Mouse (Mus musculus) kidney, adult 2 months (tissue): ENCODE measurements at regions not wholly inside any gene's neighbourhood (a gene's known extent, or its start where the extent isn't known, plus 50 kb on each side); places are given as distances from the start of the nearest gene placed in this dataset.

Experiments used
- DNase-seq: peaks from one replicate; pipeline ENCODE4 v3.0.0; 2021
- H3K27ac ChIP-seq: fragments of 200-500 bp; 2 replicates; pipeline ENCODE4 v1.5.1; 2012; ENCODE audit warnings: low read depth, low read length, control low read depth, inconsistent platforms; ENCODE audit not compliant: insufficient read depth
- H3K27me3 ChIP-seq: fragments of 200-500 bp; replicated peaks from 2 replicates; pipeline ENCODE4 v1.6.1; 2012; ENCODE audit warnings: mild to moderate bottlenecking, moderate library complexity, low read length, inconsistent platforms; ENCODE audit not compliant: control insufficient read depth, insufficient read depth
- H3K36me3 ChIP-seq: fragments of 200-500 bp; 2 replicates; pipeline ENCODE4 v1.6.1; 2012; ENCODE audit warnings: mild to moderate bottlenecking, moderate library complexity, low read length, inconsistent platforms; ENCODE audit not compliant: control insufficient read depth, insufficient read depth
- H3K4me1 ChIP-seq: fragments of 200-500 bp; 2 replicates; pipeline ENCODE4 v1.6.1; 2011; ENCODE audit warnings: low read length; ENCODE audit not compliant: control insufficient read depth, insufficient read depth
- H3K4me3 ChIP-seq: fragments of 200-500 bp; 2 replicates; pipeline ENCODE4 v1.5.1; 2011; ENCODE audit warnings: mild to moderate bottlenecking, low read depth, low read length, control low read depth; ENCODE audit not compliant: insufficient read depth
- CTCF ChIP-seq: fragments of 200-500 bp; conservative IDR thresholded peaks from 2 replicates; pipeline ENCODE4 v1.5.1; 2011; ENCODE audit warnings: low read depth, mild to moderate bottlenecking, control low read depth, low read length, moderate library complexity, mixed read lengths; ENCODE audit not compliant: insufficient read depth, insufficient read length
- POLR2A ChIP-seq: fragments of 200-500 bp; IDR thresholded peaks from one replicate; pipeline ENCODE4 v1.6.1; 2011; ENCODE audit warnings: low read depth, low read length, control low read depth
- WGBS: fragments of 180-500 bp; shearing (Covaris S2); methylation state at CpG from one replicate; pipeline ENCODE4 v1.1.7; 2018; 5-methylcytosine and 5-hydroxymethylcytosine counted together

DNA sequence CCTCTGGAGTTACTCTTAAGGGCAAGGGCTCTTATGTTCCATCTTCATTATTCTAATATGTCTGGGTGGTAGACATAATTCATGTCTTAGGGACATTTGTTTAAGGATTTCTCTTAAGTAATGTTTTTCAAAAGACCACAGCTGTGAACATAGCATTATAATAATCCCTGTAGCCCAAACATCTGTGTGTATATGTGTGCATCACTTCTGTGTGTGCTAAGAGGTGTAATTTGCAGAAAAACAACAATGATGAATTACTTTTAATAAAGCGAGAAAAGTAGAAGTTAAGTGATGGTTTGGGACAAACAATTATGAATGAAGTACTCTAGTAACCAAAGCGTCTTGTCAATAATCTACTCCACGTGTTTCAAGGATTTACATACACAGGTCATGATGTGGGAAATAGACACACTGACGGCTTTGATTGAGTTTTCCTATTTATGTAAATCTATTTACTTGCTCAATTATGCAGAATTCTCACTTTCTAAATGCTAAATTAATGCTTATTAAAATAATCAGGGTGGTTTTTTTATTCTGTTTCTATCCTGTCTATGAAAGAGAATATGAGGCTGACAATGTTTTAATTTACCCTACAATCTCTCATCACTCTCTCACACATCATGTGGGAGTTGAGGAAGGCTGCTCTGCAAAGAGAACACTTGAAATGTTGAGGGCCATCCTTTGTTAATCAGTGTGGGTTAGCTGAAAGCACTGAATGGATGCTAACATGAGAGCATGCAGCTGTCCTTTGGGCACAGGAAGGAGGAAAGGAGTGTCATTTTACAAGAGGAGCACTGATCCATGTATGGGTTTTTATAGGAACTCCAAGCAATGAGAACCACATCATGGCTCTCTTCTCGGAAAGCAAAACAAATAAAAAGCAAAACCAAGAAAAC lies 477.8 kb upstream of the Slc8a1 start:
- 77% methylated on average over 5 of the region's 5 CpGs for whole genome bisulfite sequencing
- no peak for DNase-seq
- Histone ChIP-seq H3K4me1 (no peaks in the 10 kb centered on the region), H3K27me3 (no peaks in the 10 kb centered on the region; the same call in 1 of the 2 replicates), H3K27ac (no peak overlapping the region), H3K36me3 (no peaks in the 10 kb centered on the region), H3K4me3 (no peak overlapping the region)
- no peak for TF ChIP-seq CTCF

DNA sequence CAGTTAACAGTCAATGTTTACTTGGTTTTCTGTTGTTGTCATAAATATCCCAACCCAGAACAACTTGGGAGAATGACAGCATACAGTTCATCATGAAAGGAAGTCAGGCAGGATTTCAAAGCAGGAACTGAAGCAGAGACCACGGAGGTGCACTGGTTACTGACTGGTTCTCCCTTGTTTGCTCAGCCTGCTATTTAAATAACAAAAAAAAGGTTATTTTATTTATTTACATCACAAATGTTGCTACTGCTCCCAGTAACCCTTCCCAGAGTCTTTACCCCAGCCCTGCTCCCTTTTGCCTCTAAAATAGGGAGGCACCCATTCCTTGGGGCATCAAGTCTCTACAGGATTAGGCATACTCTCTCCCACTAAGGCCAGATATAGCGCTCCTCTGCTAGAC lies 461.8 kb upstream of the Slc8a1 start:
- Histone ChIP-seq H3K4me3 (no peak overlapping the region), H3K27me3 (no peaks in the 10 kb centered on the region), H3K36me3 (no peaks in the 10 kb centered on the region), H3K4me1 (no peaks in the 10 kb centered on the region), H3K27ac (no peak overlapping the region)
- TF ChIP-seq CTCF (no peak), POLR2A (no peak)
- WGBS = 79% methylated on average over 2 of the region's 2 CpGs
- DNase-seq = no peak

DNA sequence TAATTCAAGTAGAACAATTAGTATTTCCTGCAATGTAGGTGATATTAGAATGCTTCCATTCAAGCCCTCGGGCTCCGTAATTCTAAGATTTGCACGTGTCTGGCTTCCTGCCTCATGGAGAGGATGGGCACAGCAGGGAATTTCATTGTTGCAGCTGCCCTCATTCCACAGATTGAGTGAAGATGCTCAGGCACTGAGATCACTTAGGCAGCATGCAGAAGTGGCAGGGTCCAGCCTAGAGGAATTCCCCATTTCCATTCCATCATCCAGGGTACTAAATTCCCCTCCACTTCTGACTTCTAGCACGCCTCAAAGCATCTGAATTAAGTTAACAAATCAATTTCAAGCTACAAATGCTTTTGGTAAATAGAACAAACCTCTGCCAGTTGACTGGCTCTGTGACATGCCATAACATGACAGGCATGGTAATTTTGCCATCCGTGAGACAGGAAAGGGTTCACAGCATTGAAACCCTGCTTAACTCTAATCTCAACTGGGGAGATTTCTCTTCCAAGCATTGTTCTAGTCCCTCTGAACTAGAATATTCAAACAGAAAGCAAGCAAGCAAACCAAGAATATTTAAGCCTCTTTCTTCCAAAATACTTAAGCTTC lies 461.0 kb upstream of the Slc8a1 start:
- no peak overlapping the region for H3K4me3 ChIP-seq
- WGBS = 72% methylated on average over 5 of the region's 5 CpGs
- H3K27ac ChIP-seq = no peak overlapping the region
- no peak for DNase-seq
- no peaks in the 10 kb centered on the region for H3K4me1 ChIP-seq
- no peaks in the 10 kb centered on the region for H3K36me3 ChIP-seq
- no peaks in the 10 kb centered on the region for H3K27me3 ChIP-seq
- no peak for TF ChIP-seq CTCF

DNA sequence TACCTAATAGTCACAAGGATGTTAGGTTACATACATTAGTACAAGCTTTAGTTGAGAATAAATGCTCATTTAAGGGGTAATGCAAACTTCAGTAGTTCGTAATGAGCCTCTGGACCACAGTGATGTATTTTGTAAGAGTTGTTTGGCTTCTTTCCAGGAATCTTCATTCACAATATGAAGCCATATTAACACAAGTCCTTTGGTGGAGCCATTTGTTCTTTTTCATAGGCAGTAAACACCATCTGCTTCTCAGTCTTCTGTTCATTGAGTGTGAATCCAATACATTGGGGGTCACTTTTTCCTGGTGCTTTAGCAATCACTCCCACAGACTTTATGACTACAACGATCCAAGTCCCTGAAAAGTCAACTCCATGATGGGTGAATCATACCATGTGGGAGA lies 446.1 kb upstream of the Slc8a1 start:
- no peaks in the 10 kb centered on the region for H3K27me3 ChIP-seq
- no peak overlapping the region for H3K4me3 ChIP-seq
- no peak for TF ChIP-seq POLR2A
- TF ChIP-seq CTCF = no peak
- H3K27ac ChIP-seq = no peak overlapping the region
- no peaks in the 10 kb centered on the region for H3K36me3 ChIP-seq
- DNase-seq = no peak
- 66% methylated on average over 2 of the region's 2 CpGs for WGBS
- no peaks in the 10 kb centered on the region for H3K4me1 ChIP-seq

DNA sequence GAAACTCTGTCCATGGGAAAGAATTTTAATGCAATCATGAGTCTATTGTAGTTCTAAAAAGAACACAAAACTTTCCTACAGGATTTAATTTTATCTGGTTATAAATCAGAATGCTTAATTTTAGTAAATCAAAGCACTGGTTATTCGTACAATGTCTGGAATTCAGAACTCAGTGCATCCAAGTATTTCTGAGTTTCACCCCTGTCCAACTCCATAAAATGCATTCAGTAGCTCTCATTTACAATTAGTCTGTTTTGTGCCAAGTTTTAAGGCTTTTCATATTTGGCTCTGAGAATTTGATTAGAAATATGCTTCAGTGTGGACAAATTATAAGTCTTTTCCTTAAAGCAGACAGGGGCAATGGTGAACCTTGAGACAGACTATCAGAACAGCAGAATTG lies 433.0 kb upstream of the Slc8a1 start:
- WGBS = 65% methylated on average over 1 of the region's 1 CpGs
- no peak for DNase-seq
- no peak for TF ChIP-seq POLR2A
- no peak for TF ChIP-seq CTCF
- H3K27me3 ChIP-seq = no peaks in the 10 kb centered on the region; the same call in 1 of the 2 replicates
- no peak overlapping the region for H3K27ac ChIP-seq
- no peaks in the 10 kb centered on the region for H3K4me1 ChIP-seq
- no peaks in the 10 kb centered on the region for H3K36me3 ChIP-seq
- H3K4me3 ChIP-seq = no peak overlapping the region

DNA sequence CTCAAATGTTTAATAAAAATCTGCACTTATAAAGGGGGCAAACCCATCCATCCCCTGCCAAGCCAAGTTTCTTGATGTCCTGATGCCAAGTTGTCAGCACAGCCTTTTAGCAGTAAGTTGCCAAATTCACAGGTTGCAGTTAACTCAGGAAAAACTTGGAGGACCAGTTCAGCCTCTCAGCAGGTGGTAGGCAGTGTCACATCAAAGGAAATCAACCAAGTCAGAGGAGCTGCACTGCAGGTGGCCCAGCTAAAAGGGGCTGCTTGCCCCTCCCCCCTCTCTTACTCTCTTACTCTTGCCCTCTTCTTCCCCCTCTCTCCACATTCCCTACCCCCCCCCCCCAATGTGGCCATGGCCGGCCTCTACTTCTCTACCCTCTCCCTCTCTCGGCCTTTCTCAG lies 415.3 kb upstream of the Slc8a1 start:
- 79% methylated on average over 2 of the region's 2 CpGs for WGBS
- Histone ChIP-seq H3K4me3 (no peak overlapping the region), H3K27me3 (no peaks in the 10 kb centered on the region), H3K27ac (no peak overlapping the region), H3K4me1 (no peaks in the 10 kb centered on the region), H3K36me3 (no peaks in the 10 kb centered on the region)
- TF ChIP-seq CTCF = no peak
- TF ChIP-seq POLR2A = no peak
- no peak for DNase-seq

DNA sequence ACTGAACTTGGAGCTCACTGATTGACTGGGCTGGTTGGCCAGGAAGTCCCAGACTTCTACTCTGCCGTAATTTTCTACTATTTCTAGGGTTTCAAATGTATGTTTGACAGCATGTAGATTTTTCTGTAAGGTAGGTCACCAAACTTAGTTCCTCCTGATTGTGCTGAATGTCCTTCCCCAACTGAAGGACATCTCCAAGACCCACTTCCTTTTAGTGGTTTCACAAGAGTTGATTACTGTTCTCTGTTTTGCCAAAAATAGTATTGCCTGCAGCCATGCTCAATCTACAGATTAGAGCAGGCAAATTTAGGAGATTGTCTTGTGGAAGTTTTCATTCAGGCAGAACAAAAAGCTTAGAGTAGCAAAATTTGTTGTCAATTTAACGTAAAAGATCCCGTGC lies 396.7 kb upstream of the Slc8a1 start:
- TF ChIP-seq CTCF (no peak), POLR2A (no peak)
- Histone ChIP-seq H3K27ac (no peak overlapping the region), H3K4me3 (no peak overlapping the region), H3K4me1 (no peaks in the 10 kb centered on the region), H3K36me3 (no peaks in the 10 kb centered on the region), H3K27me3 (no peaks in the 10 kb centered on the region)
- no peak for DNase-seq
- WGBS = 89% methylated on average over 3 of the region's 3 CpGs
